Mouse (Mus musculus) liver, adult (tissue): ENCODE results near the gene Gm3239.
"Not testable (repeated sequence)": the region's sequence is repeated elsewhere in the genome, so short reads cannot be mapped to it uniquely, and the experiment has no call there.

ENCODE experiments used
- GATA4 ChIP-seq: IDR thresholded peaks from 2 replicates; pipeline ENCODE4 v1.6.1; 2014; ENCODE audit warnings: mild to moderate bottlenecking, low read length; ENCODE audit not compliant: insufficient replicate concordance

Gene Gm3239

GRCm38 (mm10) chr14:4663892-4664291 lies at the start of gene Gm3239:
Gene Gm3239 (plus strand): TSS chr14:4664192.
- not testable (repeated sequence) for TF ChIP-seq GATA4

- TF ChIP-seq GATA4: not testable (repeated sequence)
Observed at GRCm38 (mm10) chr14:4632052-4632451, 31.9 kb upstream of the Gm3239 start, which contains the start of gene Gm8159. Gene Gm8159 (plus strand): TSS chr14:4632352.

- not testable (repeated sequence) for TF ChIP-seq GATA4
Observed at GRCm38 (mm10) chr14:4708938-4709337, 44.9 kb downstream of the Gm3239 start, which contains the start of gene Gm7876. Gene Gm7876 (plus strand): TSS chr14:4709238.
